Mouse (Mus musculus) forebrain, embryonic 12.5 days (tissue): ENCODE results near the gene Lsr. TPM values are rescaled to one million over a fixed set of nuclear protein-coding genes. Genes with fewer than 3 reads are reported as not detected.
A peak's percentile ranks its signal among the peaks of the same experiment; 100 is the strongest.
"Not testable (repeated sequence)": the region's sequence is repeated elsewhere in the genome, so short reads cannot be mapped to it uniquely, and the experiment has no call there.

Experiments
- ATAC-seq: fragments of 200-750 bp; cut with Nextera tagmentation; 2 replicates; pipeline ENCODE4 v1.8.0; 2017; ENCODE audit warnings: moderate TSS enrichment; ENCODE audit not compliant: low FRiP score
- H3K27ac ChIP-seq: fragments of 300-500 bp; sonication (generic); 2 replicates; pipeline ENCODE4 v1.5.1; 2016; ENCODE audit warnings: mild to moderate bottlenecking
- H3K27me3 ChIP-seq: fragments of 300-500 bp; sonication (generic); 2 replicates; pipeline ENCODE4 v1.6.1; 2016; ENCODE audit warnings: mild to moderate bottlenecking
- H3K36me3 ChIP-seq: fragments of 300-500 bp; sonication (generic); replicated peaks from 2 replicates; pipeline ENCODE4 v1.6.1; 2016; ENCODE audit warnings: mild to moderate bottlenecking
- H3K4me1 ChIP-seq: fragments of 300-500 bp; sonication (generic); 2 replicates; pipeline ENCODE4 v1.6.1; 2016
- H3K4me2 ChIP-seq: fragments of 300-500 bp; sonication (generic); 2 replicates; pipeline ENCODE4 v1.6.1; 2016; ENCODE audit warnings: mild to moderate bottlenecking, moderate library complexity
- H3K4me3 ChIP-seq: fragments of 300-500 bp; sonication (generic); replicated peaks from 2 replicates; pipeline ENCODE4 v1.5.1; 2016; ENCODE audit warnings: mild to moderate bottlenecking
- H3K9ac ChIP-seq: fragments of 300-500 bp; sonication (generic); 2 replicates; pipeline ENCODE4 v1.6.1; 2016; ENCODE audit warnings: mild to moderate bottlenecking
- H3K9me3 ChIP-seq: fragments of 300-500 bp; sonication (generic); 2 replicates; pipeline ENCODE4 v1.6.1; 2016
- WGBS: fragments of 180-500 bp; shearing (Covaris S2); methylation state at CpG from one replicate; pipeline ENCODE4 v1.1.7; 2016; 5-methylcytosine and 5-hydroxymethylcytosine counted together
- polyA plus RNA-seq: library from polyadenylated mRNA; unstranded; fragments of >200 nt; fragmentation: Nextera tagmentation; extraction: Ambion mirVana; gene quantifications from 2 replicates; pipeline ENCODE4 v1.2.1, GENCODE M21; 2016

The Lsr gene
- polyA plus RNA-seq, 1 experiment from 2014 or later: 24.1 TPM

- Histone ChIP-seq H3K36me3 (peaks cover 31% of the 10 kb centered on the region), H3K4me1 (peaks cover 24% of the 10 kb centered on the region), H3K27ac (peak overlapping the region; percentile 99), H3K27me3 (no peaks in the 10 kb centered on the region), H3K9me3 (no peaks in the 10 kb centered on the region), H3K4me2 (peak overlapping the region; percentile 91), H3K4me3 (peak overlapping the region; percentile 100), H3K9ac (peak overlapping the region; percentile 99)
- WGBS: 79% methylated on average over 28 of the region's 28 CpGs
- ATAC-seq: no peak
These were observed 15.0 kb downstream of the Lsr start for GRCm38 (mm10) chr7:30958109-30958865.

GRCm38 (mm10) chr7:30957367-30957783 is 15.9 kb downstream of the Lsr start:
- peak; percentile 69 for ATAC-seq
- H3K4me3 ChIP-seq: peak overlapping the region; percentile 100
- no peaks in the 10 kb centered on the region for H3K9me3 ChIP-seq
- peaks cover 40% of the 10 kb centered on the region for H3K36me3 ChIP-seq
- peak overlapping the region; percentile 99 for H3K27ac ChIP-seq
- under 1% methylated on average over 42 of the region's 43 CpGs for WGBS
- H3K4me1 ChIP-seq: peaks cover 24% of the 10 kb centered on the region
- H3K4me2 ChIP-seq: peak overlapping the region; percentile 91
- no peaks in the 10 kb centered on the region for H3K27me3 ChIP-seq
- peak overlapping the region; percentile 99 for H3K9ac ChIP-seq

- H3K36me3 ChIP-seq: peaks cover 43% of the 10 kb centered on the region
These were observed 16.4 kb downstream of the Lsr start, which contains the start of gene Usf2 for GRCm38 (mm10) chr7:30956756-30957366. Gene Usf2 (minus strand): TSS chr7:30956803.

GRCm38 (mm10) chr7:30956357-30956751 is 16.9 kb downstream of the Lsr start:
- ATAC-seq: peak; percentile 49
- Histone ChIP-seq H3K36me3 (peaks cover 47% of the 10 kb centered on the region), H3K27me3 (no peaks in the 10 kb centered on the region), H3K9ac (peak overlapping the region; percentile 99), H3K4me3 (peak overlapping the region; percentile 100), H3K27ac (peak overlapping the region; percentile 99), H3K4me2 (peak overlapping the region; percentile 91), H3K9me3 (no peaks in the 10 kb centered on the region), H3K4me1 (peaks cover 24% of the 10 kb centered on the region)
- under 1% methylated on average over 29 of the region's 49 CpGs for WGBS

More at GRCm38 (mm10) chr7:30956756-30957366, 16.4 kb downstream of the Lsr start, which contains the start of gene Usf2:
- Histone ChIP-seq H3K9me3 (no peaks in the 10 kb centered on the region), H3K4me1 (peaks cover 24% of the 10 kb centered on the region), H3K9ac (peak within 1 kb of the TSS; percentile 99), H3K27ac (peak within 1 kb of the TSS; percentile 99), H3K4me2 (peak within 1 kb of the TSS; percentile 91), H3K4me3 (peak within 1 kb of the TSS; percentile 100), H3K27me3 (no peaks in the 10 kb centered on the region)
- under 1% methylated on average over 31 of the region's 82 CpGs for WGBS
- ATAC-seq: peak; percentile 62

- H3K4me1 ChIP-seq: peaks cover 24% of the 10 kb centered on the region
- H3K4me3 ChIP-seq: peak overlapping the region; percentile 100
- H3K9ac ChIP-seq: peak overlapping the region; percentile 99
- H3K36me3 ChIP-seq: peaks cover 52% of the 10 kb centered on the region
- peak; percentile 81 for ATAC-seq
- H3K4me2 ChIP-seq: peak overlapping the region; percentile 91
- H3K27ac ChIP-seq: peak overlapping the region; percentile 99
- H3K9me3 ChIP-seq: no peaks in the 10 kb centered on the region
- no peaks in the 10 kb centered on the region for H3K27me3 ChIP-seq
- under 1% methylated on average over 63 of the region's 64 CpGs for WGBS
These were observed 17.5 kb downstream of the Lsr start for GRCm38 (mm10) chr7:30955584-30956356.

DNA sequence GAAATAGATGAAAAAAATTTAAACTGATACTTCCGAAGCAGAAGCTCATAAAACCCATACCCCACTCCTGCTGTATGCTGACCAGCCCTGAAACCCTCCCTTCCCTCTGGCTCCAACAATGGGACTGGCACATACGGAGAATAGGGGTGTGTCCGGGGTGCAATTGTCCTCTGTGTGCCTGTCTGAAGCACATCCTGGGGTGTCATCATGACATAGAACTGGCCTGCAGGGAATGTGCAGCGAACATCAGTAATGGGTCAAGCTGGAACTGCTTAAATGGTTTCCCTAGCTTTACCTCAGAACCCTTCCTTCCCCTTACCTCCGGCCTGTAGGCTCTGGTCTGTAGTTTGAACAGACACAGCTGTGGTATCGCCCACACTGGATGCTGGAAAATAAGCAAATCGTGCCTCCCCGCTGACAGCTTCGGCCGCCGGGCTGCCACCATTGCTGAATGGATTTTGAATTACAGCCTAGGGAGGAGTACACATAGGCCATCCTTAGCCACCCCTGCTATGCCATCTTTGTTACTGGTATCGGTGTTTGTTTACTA is 18.2 kb downstream of the Lsr start:
- ATAC-seq: no peak
- Histone ChIP-seq H3K4me1 (peaks cover 24% of the 10 kb centered on the region), H3K36me3 (peaks cover 60% of the 10 kb centered on the region), H3K9me3 (no peaks in the 10 kb centered on the region), H3K9ac (peak overlapping the region; percentile 99; the same call in 1 of the 2 replicates), H3K4me3 (peak overlapping the region; percentile 100), H3K27ac (no peak overlapping the region), H3K27me3 (no peaks in the 10 kb centered on the region), H3K4me2 (peak overlapping the region; percentile 91)
- WGBS: 89% methylated on average over 12 of the region's 12 CpGs

GRCm38 (mm10) chr7:30954036-30954435 is 19.2 kb downstream of the Lsr start:
- peaks cover 24% of the 10 kb centered on the region for H3K4me1 ChIP-seq
- no peaks in the 10 kb centered on the region for H3K27me3 ChIP-seq
- 92% methylated on average over 3 of the region's 3 CpGs for WGBS
- H3K27ac ChIP-seq: no peak overlapping the region
- H3K36me3 ChIP-seq: peaks cover 68% of the 10 kb centered on the region
- H3K4me2 ChIP-seq: no peak overlapping the region
- no peak overlapping the region for H3K4me3 ChIP-seq
- H3K9me3 ChIP-seq: no peaks in the 10 kb centered on the region
- no peak overlapping the region for H3K9ac ChIP-seq
- no peak for ATAC-seq

- ATAC-seq: no peak
- Histone ChIP-seq H3K36me3 (peaks cover 66% of the 10 kb centered on the region), H3K27ac (no peak overlapping the region), H3K9me3 (no peaks in the 10 kb centered on the region), H3K9ac (no peak overlapping the region), H3K4me2 (no peak overlapping the region), H3K27me3 (no peaks in the 10 kb centered on the region), H3K4me1 (peaks cover 23% of the 10 kb centered on the region), H3K4me3 (no peak overlapping the region)
- whole genome bisulfite sequencing: 87% methylated on average over 6 of the region's 6 CpGs
These were observed 19.8 kb downstream of the Lsr start for GRCm38 (mm10) chr7:30953459-30953858.

- H3K9ac ChIP-seq: no peak overlapping the region
- no peaks in the 10 kb centered on the region for H3K27me3 ChIP-seq
- no peak for ATAC-seq
- H3K27ac ChIP-seq: no peak overlapping the region
- WGBS: 93% methylated on average over 16 of the region's 16 CpGs
- H3K4me2 ChIP-seq: no peak overlapping the region
- peaks cover 15% of the 10 kb centered on the region for H3K4me1 ChIP-seq
- peaks cover 63% of the 10 kb centered on the region for H3K36me3 ChIP-seq
- H3K4me3 ChIP-seq: no peak overlapping the region
- H3K9me3 ChIP-seq: no peaks in the 10 kb centered on the region
These were observed 20.6 kb downstream of the Lsr start for GRCm38 (mm10) chr7:30952441-30953265.

GRCm38 (mm10) chr7:30949902-30950301 is 23.4 kb downstream of the Lsr start:
- H3K4me1 ChIP-seq, H3K4me2 ChIP-seq, H3K9ac ChIP-seq, H3K27me3 ChIP-seq, H3K9me3 ChIP-seq, H3K4me3 ChIP-seq, H3K27ac ChIP-seq, ATAC-seq: not testable (repeated sequence)
- H3K36me3 ChIP-seq: peaks cover 76% of the 10 kb centered on the region
- 87% methylated on average over 3 of the region's 3 CpGs for WGBS

GRCm38 (mm10) chr7:30945876-30946275 is 27.4 kb downstream of the Lsr start:
- H3K4me2 ChIP-seq: no peak overlapping the region
- ATAC-seq: 0 out of 2 replicates have a peak, but pooled peaks have one; percentile 23
- H3K9ac ChIP-seq: no peak overlapping the region
- no peaks in the 10 kb centered on the region for H3K4me1 ChIP-seq
- H3K4me3 ChIP-seq: no peak overlapping the region
- H3K9me3 ChIP-seq: no peaks in the 10 kb centered on the region
- 97% methylated on average over 7 of the region's 7 CpGs for WGBS
- peaks cover 37% of the 10 kb centered on the region for H3K36me3 ChIP-seq
- no peaks in the 10 kb centered on the region for H3K27me3 ChIP-seq
- no peak overlapping the region for H3K27ac ChIP-seq
